Mouse (Mus musculus): Measurements from ENCODE around the gene Dock1. TPM values are rescaled to one million over a fixed set of nuclear protein-coding genes. Genes with fewer than 3 reads are reported as not detected.

Gene Dock1
- 22.3 and 25.0 TPM in 2 replicates for polyA plus RNA-seq (2014; fragmentation: Nextera tagmentation; extraction: Ambion mirVana)

DNA sequence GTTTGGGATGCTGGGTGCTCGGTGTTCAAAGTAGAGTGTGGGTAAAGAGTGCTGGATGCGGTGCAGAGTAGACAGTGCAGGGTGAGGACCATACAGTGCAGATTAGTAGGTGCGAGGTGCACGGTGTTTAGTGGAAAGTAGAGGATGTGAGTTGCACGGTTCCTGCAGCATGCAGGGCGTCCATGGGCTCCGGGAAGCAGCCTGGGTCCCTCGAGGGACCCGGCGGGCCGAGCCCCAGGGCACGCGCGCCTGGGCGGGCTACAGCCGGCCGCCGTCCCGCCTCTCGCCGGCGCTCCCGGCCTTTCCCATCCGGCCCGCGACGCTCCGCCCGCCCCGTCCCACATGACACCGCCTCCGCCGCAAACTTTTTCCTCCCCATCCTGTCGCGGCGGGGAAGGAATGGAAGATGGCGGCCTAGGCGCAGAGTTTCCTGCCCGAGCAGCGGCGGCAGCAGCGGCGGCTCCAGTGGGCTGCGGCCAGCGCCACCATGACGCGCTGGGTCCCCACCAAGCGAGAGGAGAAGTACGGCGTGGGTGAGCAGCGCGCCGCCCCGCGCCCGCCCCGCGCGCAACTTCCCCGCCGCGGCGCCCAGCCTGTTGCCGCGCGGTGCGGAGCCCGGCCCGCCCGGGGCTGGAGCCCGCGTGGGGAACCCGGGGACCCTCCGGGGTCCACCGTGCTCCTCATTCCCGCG lies at the start of gene Dock1:
TSS of gene Dock1 (plus strand) at position 343 of the 691 bp plus-strand sequence.
- Histone ChIP-seq H3K4me3 (ENCODE audit: low read depth, low read length) (peak within 1 kb of the TSS; percentile 55), H3K9me3 (ENCODE audit: control insufficient read depth, low read length) (no peaks in the 10 kb centered on the region), H3K36me3 (ENCODE audit: control insufficient read depth, insufficient read depth, low read length) (no peaks in the 10 kb centered on the region), H3K9ac (ENCODE audit: low read depth, low read length) (peak within 1 kb of the TSS; percentile 76), H3K27me3 (ENCODE audit: control insufficient read depth, insufficient read depth, low read length) (peaks cover 4% of the 10 kb centered on the region; the same call in 1 of the 2 replicates), H3K27ac (ENCODE audit: low read depth, low read length) (peak within 1 kb of the TSS; percentile 62), H3K4me1 (replicated peaks; ENCODE audit: control insufficient read depth, insufficient read depth, low read length) (peaks cover 8% of the 10 kb centered on the region), H3K4me2 (replicated peaks; ENCODE audit: low read depth, low read length) (peak within 1 kb of the TSS; percentile 96)
- DNase-seq (ENCODE audit: low spot score) = peak; percentile 79
- peak; percentile 83 for ATAC-seq (ENCODE audit: low FRiP score)
- WGBS = 3% methylated on average over 56 of the region's 77 CpGs

DNA sequence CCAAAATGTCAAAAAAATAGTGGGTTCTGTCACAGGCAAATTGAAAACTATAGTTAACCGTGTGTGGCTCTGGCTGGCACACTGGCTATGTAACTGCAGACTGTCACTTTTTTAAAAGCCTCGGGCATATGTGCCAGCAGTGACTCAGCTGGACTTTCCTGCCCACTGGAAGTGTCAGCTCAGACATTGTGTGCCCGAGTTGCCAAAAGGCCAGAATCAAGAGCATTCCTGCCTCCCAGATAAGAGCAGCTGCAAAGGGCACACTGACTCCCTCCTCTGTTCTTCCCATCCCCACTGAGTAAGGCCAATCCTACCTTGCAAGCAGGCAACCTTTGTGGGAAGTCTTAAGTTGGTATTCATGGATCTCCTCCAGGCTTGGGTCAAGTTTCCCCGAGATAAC lies 42.5 kb upstream of the Dock1 start:
- WGBS = 89% methylated on average over 4 of the region's 4 CpGs
- H3K4me2 ChIP-seq (replicated peaks; ENCODE audit: low read depth, low read length) = no peak overlapping the region
- H3K9me3 ChIP-seq (ENCODE audit: control insufficient read depth, low read length) = no peaks in the 10 kb centered on the region
- DNase-seq (ENCODE audit: low spot score) (no peak), ATAC-seq (ENCODE audit: low FRiP score) (no peak)
- H3K27ac ChIP-seq (ENCODE audit: low read depth, low read length) = no peak overlapping the region
- H3K27me3 ChIP-seq (ENCODE audit: control insufficient read depth, insufficient read depth, low read length) = no peaks in the 10 kb centered on the region
- H3K4me1 ChIP-seq (replicated peaks; ENCODE audit: control insufficient read depth, insufficient read depth, low read length) = no peaks in the 10 kb centered on the region
- H3K36me3 ChIP-seq (ENCODE audit: control insufficient read depth, insufficient read depth, low read length) = no peaks in the 10 kb centered on the region
- H3K9ac ChIP-seq (ENCODE audit: low read depth, low read length) = no peak overlapping the region
- no peak overlapping the region for H3K4me3 ChIP-seq (ENCODE audit: low read depth, low read length)

DNA sequence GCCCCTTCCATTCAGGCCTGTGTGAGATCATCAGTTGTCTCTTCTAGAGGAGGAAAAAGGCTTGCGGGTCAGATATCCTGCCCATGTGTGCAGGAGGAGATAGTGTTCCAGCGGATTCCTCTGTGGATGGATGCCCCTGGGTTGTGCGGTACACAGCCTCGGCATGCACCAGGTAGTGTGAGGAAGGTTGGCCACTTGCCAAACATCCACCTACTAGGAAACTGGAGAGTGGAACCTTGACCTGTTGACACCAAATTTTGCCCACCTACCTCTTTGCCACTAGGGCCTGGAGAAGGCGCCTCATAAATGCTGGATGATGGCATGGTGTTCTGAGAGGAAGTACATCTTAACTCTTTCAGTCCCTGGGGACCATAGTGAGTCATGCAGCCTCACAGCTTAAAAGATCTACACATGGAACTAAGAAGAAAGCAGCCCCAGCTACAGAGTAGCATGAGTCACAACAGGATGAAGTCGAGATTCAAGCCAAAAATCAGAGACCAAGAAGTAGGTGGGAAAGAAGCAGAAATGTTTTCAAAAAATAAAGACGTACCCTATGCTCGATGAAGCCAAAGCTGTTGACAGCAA lies 20.1 kb upstream of the Dock1 start:
- 89% methylated on average over 8 of the region's 8 CpGs for WGBS
- H3K27me3 ChIP-seq (ENCODE audit: control insufficient read depth, insufficient read depth, low read length) = no peaks in the 10 kb centered on the region
- DNase-seq (ENCODE audit: low spot score) (no peak), ATAC-seq (ENCODE audit: low FRiP score) (no peak)
- no peaks in the 10 kb centered on the region for H3K36me3 ChIP-seq (ENCODE audit: control insufficient read depth, insufficient read depth, low read length)
- H3K27ac ChIP-seq (ENCODE audit: low read depth, low read length) = no peak overlapping the region
- no peak overlapping the region for H3K4me3 ChIP-seq (ENCODE audit: low read depth, low read length)
- no peak overlapping the region for H3K9ac ChIP-seq (ENCODE audit: low read depth, low read length)
- H3K9me3 ChIP-seq (ENCODE audit: control insufficient read depth, low read length) = no peaks in the 10 kb centered on the region
- no peaks in the 10 kb centered on the region for H3K4me1 ChIP-seq (replicated peaks; ENCODE audit: control insufficient read depth, insufficient read depth, low read length)
- no peak overlapping the region for H3K4me2 ChIP-seq (replicated peaks; ENCODE audit: low read depth, low read length)

DNA sequence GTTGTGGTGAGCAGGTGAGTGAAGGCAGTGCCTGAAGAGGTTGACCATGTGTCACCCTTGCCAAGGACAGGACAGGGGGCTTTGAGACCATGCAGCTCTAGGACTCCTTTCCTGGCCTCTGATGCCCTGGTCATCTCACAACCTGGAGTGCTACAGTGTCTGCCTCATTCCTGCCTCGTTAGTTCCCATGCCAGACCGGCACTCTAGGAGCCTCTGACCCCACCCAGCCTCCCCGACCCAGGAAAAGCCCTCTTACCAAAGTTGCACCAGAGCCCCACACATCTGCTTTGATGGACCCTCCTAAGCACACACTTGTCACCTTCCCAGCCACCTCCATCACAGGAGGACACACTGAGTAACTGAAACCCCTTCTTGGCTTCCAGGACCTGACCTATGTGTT lies 19.4 kb upstream of the Dock1 start:
- H3K36me3 ChIP-seq (ENCODE audit: control insufficient read depth, insufficient read depth, low read length) = no peaks in the 10 kb centered on the region
- H3K27me3 ChIP-seq (ENCODE audit: control insufficient read depth, insufficient read depth, low read length) = no peaks in the 10 kb centered on the region
- H3K4me2 ChIP-seq (replicated peaks; ENCODE audit: low read depth, low read length) = no peak overlapping the region
- H3K9me3 ChIP-seq (ENCODE audit: control insufficient read depth, low read length) = no peaks in the 10 kb centered on the region
- H3K4me1 ChIP-seq (replicated peaks; ENCODE audit: control insufficient read depth, insufficient read depth, low read length) = no peaks in the 10 kb centered on the region
- H3K9ac ChIP-seq (ENCODE audit: low read depth, low read length) = no peak overlapping the region
- 82% methylated on average over 3 of the region's 3 CpGs for WGBS
- no peak overlapping the region for H3K4me3 ChIP-seq (ENCODE audit: low read depth, low read length)
- DNase-seq (ENCODE audit: low spot score) = no peak
- H3K27ac ChIP-seq (ENCODE audit: low read depth, low read length) = no peak overlapping the region
- ATAC-seq (ENCODE audit: low FRiP score) = no peak

DNA sequence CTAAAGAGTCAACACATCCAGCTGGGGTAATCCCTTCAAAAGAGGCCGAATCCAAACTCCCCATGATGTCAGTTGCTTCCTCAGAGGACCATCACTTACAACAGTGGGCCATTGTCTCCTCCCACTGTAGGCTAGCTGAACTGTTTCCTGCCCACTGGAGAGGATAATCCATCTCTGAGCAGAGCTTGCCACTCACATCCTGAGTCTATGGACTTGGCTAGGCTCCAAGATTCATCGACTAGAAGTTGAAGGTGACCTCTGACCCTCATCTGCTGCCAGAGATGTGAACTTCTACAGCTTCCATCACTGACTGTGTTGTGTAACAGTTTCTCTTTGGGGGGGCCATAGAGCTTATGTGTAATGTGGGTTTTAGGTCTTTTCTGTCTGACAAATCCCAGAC lies 7.2 kb upstream of the Dock1 start:
- Histone ChIP-seq H3K4me2 (replicated peaks; ENCODE audit: low read depth, low read length) (no peak overlapping the region), H3K27ac (ENCODE audit: low read depth, low read length) (no peak overlapping the region), H3K36me3 (ENCODE audit: control insufficient read depth, insufficient read depth, low read length) (no peaks in the 10 kb centered on the region), H3K9ac (ENCODE audit: low read depth, low read length) (no peak overlapping the region), H3K27me3 (ENCODE audit: control insufficient read depth, insufficient read depth, low read length) (no peaks in the 10 kb centered on the region), H3K9me3 (ENCODE audit: control insufficient read depth, low read length) (no peaks in the 10 kb centered on the region), H3K4me1 (replicated peaks; ENCODE audit: control insufficient read depth, insufficient read depth, low read length) (no peaks in the 10 kb centered on the region), H3K4me3 (ENCODE audit: low read depth, low read length) (no peak overlapping the region)
- ATAC-seq (ENCODE audit: low FRiP score) = no peak
- no peak for DNase-seq (ENCODE audit: low spot score)
- WGBS = 47% methylated on average over 2 of the region's 2 CpGs

DNA sequence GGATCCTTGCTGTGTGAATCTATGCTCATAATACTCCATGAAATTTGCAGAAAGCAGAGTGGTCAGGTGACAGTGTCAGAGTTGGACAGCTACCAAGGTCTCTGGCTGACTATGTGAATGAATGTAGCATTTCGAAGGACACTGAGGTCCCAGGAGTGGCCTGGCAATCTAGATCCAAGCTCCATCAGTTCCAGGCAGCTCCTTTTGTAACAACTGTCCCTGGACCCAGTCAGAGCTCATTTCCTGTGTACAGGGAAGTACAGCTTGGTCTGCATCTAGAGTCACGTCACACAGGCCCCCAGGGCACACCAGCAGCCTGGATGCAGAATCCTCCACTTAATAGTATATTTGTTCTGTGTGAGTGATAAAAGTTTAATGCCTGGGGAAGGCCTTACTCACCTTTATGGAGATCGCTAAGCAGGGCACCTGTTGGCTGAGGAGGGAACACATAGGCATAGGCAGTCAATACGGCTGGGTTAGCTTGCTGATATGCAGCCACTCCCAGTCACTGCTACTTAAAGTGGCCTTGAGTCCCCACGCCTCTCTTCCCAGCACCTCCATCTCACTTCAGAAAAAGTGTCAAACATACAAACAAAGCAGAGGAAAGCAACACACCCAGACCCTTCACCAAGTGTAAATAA lies 4.7 kb upstream of the Dock1 start:
- Histone ChIP-seq H3K36me3 (ENCODE audit: control insufficient read depth, insufficient read depth, low read length) (no peaks in the 10 kb centered on the region), H3K4me1 (replicated peaks; ENCODE audit: control insufficient read depth, insufficient read depth, low read length) (no peaks in the 10 kb centered on the region), H3K27me3 (ENCODE audit: control insufficient read depth, insufficient read depth, low read length) (peaks cover 4% of the 10 kb centered on the region; the same call in 1 of the 2 replicates), H3K9ac (ENCODE audit: low read depth, low read length) (no peak overlapping the region), H3K27ac (ENCODE audit: low read depth, low read length) (no peak overlapping the region), H3K9me3 (ENCODE audit: control insufficient read depth, low read length) (no peaks in the 10 kb centered on the region), H3K4me2 (replicated peaks; ENCODE audit: low read depth, low read length) (no peak overlapping the region), H3K4me3 (ENCODE audit: low read depth, low read length) (no peak overlapping the region)
- DNase-seq (ENCODE audit: low spot score) (no peak), ATAC-seq (ENCODE audit: low FRiP score) (no peak)
- 78% methylated on average over 5 of the region's 5 CpGs for WGBS

DNA sequence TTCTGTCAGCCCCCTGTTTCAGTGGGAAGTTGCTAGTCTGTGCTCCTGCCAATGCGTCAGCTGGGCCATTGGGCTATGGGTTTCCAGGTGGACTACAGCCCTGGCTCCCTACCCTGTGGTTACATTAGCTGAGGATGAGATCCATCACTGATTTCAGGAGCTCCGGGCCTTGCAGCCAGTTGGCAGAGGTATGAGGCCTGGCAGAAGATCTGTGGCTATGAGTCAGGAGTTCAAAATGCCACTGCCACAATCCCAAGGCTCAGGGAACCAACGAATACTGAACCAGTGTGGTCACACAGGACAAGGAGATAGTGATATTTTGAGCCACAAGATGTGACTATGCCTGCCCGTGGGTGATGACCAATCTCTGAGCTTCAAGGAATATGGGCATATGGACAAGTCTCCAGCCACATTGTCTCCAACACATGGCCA lies 3.2 kb upstream of the Dock1 start:
- 86% methylated on average over 4 of the region's 4 CpGs for WGBS

DNA sequence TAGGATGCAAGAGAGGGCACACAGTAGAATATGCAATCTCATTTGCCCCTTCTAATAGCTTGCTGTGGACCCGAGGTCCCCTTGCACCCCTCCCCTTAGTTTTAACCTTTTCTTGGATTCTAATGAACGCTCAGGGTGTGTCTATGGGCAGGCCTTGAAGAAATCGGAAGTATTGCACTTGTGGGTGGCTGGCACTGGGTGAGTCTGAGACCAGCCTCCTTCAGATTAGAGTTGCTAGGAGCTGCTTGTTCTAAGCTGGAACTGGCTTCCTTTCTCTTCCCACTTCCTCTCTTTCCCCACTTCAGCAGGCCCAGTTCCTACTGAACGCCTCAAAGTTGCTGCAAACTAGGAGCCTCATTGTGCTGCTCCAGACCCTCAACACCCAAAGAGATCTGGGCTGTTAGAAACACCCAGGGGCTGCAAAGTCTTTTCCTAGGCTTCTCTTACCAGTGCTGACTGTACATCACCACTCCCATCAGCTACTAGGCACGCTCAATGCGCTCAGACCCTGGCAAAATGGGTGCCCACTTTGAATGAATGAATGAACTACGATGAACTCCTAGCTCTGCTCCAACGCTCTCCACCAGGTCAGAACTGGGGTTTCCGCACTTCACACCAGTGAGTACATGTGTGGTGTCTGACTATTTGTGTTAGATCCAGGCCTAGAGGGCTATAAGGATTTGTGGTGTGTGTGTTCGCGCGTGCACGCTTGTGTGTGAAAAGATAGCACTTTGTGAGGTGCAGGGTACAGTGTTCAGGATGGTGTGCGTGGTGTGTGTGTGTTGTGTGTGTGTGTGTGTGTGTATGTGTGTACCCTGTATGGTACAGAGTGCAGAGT lies 761 bp upstream of the Dock1 start:
- Histone ChIP-seq H3K4me2 (replicated peaks; ENCODE audit: low read depth, low read length) (peak overlapping the region; percentile 96), H3K27ac (ENCODE audit: low read depth, low read length) (no peak overlapping the region), H3K9ac (ENCODE audit: low read depth, low read length) (peak overlapping the region; percentile 76), H3K27me3 (ENCODE audit: control insufficient read depth, insufficient read depth, low read length) (peaks cover 4% of the 10 kb centered on the region; the same call in 1 of the 2 replicates), H3K4me1 (replicated peaks; ENCODE audit: control insufficient read depth, insufficient read depth, low read length) (peaks cover 8% of the 10 kb centered on the region), H3K9me3 (ENCODE audit: control insufficient read depth, low read length) (no peaks in the 10 kb centered on the region), H3K36me3 (ENCODE audit: control insufficient read depth, insufficient read depth, low read length) (no peaks in the 10 kb centered on the region), H3K4me3 (ENCODE audit: low read depth, low read length) (no peak overlapping the region; the same call in 1 of the 2 replicates)
- DNase-seq (ENCODE audit: low spot score) (no peak), ATAC-seq (ENCODE audit: low FRiP score) (peak; percentile 14; the same call in 1 of the 2 replicates)
- 91% methylated on average over 14 of the region's 14 CpGs for WGBS

More for the DNA sequence above, 3.2 kb upstream of the Dock1 start:
- no peak overlapping the region for H3K9ac ChIP-seq (ENCODE audit: low read depth, low read length)
- no peak overlapping the region for H3K4me2 ChIP-seq (replicated peaks; ENCODE audit: low read depth, low read length)
- peaks cover 4% of the 10 kb centered on the region; the same call in 1 of the 2 replicates for H3K27me3 ChIP-seq (ENCODE audit: control insufficient read depth, insufficient read depth, low read length)
- DNase-seq (ENCODE audit: low spot score) = no peak
- H3K36me3 ChIP-seq (ENCODE audit: control insufficient read depth, insufficient read depth, low read length) = no peaks in the 10 kb centered on the region
- ATAC-seq (ENCODE audit: low FRiP score) = no peak
- H3K9me3 ChIP-seq (ENCODE audit: control insufficient read depth, low read length) = no peaks in the 10 kb centered on the region
- no peak overlapping the region for H3K4me3 ChIP-seq (ENCODE audit: low read depth, low read length)
- peaks cover 8% of the 10 kb centered on the region for H3K4me1 ChIP-seq (replicated peaks; ENCODE audit: control insufficient read depth, insufficient read depth, low read length)
- H3K27ac ChIP-seq (ENCODE audit: low read depth, low read length) = no peak overlapping the region

Data from hindbrain, embryonic 11.5 days (tissue).